Mouse (Mus musculus) bone marrow macrophage, adult 2 months (primary cell): ENCODE measurements around the gene Srgap3.

Experiments
- CTCF ChIP-seq: IDR thresholded peaks from 2 replicates; pipeline ENCODE4 v1.5.1; 2012; ENCODE audit warnings: low read depth, mild to moderate bottlenecking, low read length, moderate library complexity
- POLR2A ChIP-seq: IDR thresholded peaks from 2 replicates; pipeline ENCODE4 v1.6.1; 2012; ENCODE audit warnings: mild to moderate bottlenecking, low read depth, low read length, borderline replicate concordance

GRCm38 (mm10) chr6:112846863-112847262 lies 100.2 kb downstream of the Srgap3 start:
- TF ChIP-seq CTCF (no peak), POLR2A (no peak)
